In the genomic region with DNA sequence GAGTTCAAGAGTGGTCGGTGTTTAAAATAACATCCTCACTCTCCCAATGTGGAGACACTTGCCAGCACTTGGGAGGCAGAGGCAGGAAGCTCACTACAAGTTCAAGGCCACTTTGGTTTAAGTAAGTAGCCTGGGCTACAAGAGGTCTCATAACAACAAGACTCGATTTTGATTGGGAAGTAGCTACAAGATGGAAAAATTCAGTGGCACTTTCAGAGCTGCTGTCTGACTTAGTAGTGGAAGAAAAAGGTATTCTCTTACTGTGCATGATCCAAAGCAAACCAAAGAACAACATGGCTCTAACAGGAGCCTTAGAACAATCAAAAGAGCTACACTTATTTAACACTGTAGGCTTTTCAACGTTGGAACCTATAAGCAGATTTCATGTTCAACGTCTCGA, we compare ENCODE assay signal across 8 mouse cellular contexts. TPM values are rescaled to one million over a fixed set of nuclear protein-coding genes. Genes with fewer than 3 reads are reported as not detected.
DNase-seq lines count a peak whose midpoint lies in the region; ATAC-seq lines count a peak whose summit lies in the region.

No protein-coding gene starts in this region.

- H3K4me2 ChIP-seq in heart, embryonic 15.5 days: peak overlapping the region; percentile 86
- peak overlapping the region; percentile 75 for H3K4me2 ChIP-seq in heart, embryonic 16.5 days (ENCODE audit: low read depth, low read length)
- H3K4me2 ChIP-seq in midbrain, embryonic 11.5 days: peak overlapping the region; percentile 95

- intact Hi-C loops in heart, postnatal 10 days (cut with DNase I): loop anchor here (1.0 to 10.0 kb wide), 4 partner anchors 39 to 281 kb away; a partner anchor contains a TSS

- peak overlapping the region; percentile 98 for H3K27ac ChIP-seq in heart, embryonic 15.5 days
- peak overlapping the region; percentile 100 for H3K27ac ChIP-seq in heart, embryonic 16.5 days (ENCODE audit: low read length)
- H3K27ac ChIP-seq in midbrain, embryonic 11.5 days (ENCODE audit: low read depth, low read length): no peak overlapping the region

- peak overlapping the region; percentile 87 for H3K4me3 ChIP-seq in heart, embryonic 15.5 days
- H3K4me3 ChIP-seq in heart, embryonic 16.5 days (ENCODE audit: low read length): peak overlapping the region; percentile 77
- peak overlapping the region; percentile 96 for H3K4me3 ChIP-seq in midbrain, embryonic 11.5 days (ENCODE audit: low read depth, low read length)

- no peaks in the 10 kb centered on the region for H3K4me1 ChIP-seq in heart, embryonic 15.5 days (replicated peaks)
- peaks cover 5% of the 10 kb centered on the region; the same call in 1 of the 2 replicates for H3K4me1 ChIP-seq in heart, embryonic 16.5 days (ENCODE audit: control insufficient read depth, insufficient read depth, low read length)
- H3K4me1 ChIP-seq in midbrain, embryonic 11.5 days (ENCODE audit: control insufficient read depth, insufficient read depth, low read length): peaks cover 5% of the 10 kb centered on the region

- H3K9me3 ChIP-seq in heart, embryonic 15.5 days (replicated peaks): no peaks in the 10 kb centered on the region
- peaks cover 2% of the 10 kb centered on the region; the same call in 1 of the 2 replicates for H3K9me3 ChIP-seq in heart, embryonic 16.5 days (replicated peaks; ENCODE audit: control insufficient read depth, low read length)
- no peaks in the 10 kb centered on the region for H3K9me3 ChIP-seq in midbrain, embryonic 11.5 days (ENCODE audit: control insufficient read depth, low read length)

- no peaks in the 10 kb centered on the region for H3K27me3 ChIP-seq in heart, embryonic 15.5 days
- no peaks in the 10 kb centered on the region for H3K27me3 ChIP-seq in heart, embryonic 16.5 days (ENCODE audit: control insufficient read depth, insufficient read depth, low read length)
- H3K27me3 ChIP-seq in midbrain, embryonic 11.5 days (ENCODE audit: control insufficient read depth, insufficient read depth, low read length): no peaks in the 10 kb centered on the region

- DNase-seq in heart, postnatal 10 days: no peak
- DNase-seq in ES-CJ7 (ENCODE audit: low read depth, low spot score): peak; percentile 28
- no peak for DNase-seq in midbrain, embryonic 11.5 days (ENCODE audit: low spot score, missing footprints)
- no peak for DNase-seq in adrenal gland, adult 8-10 months
- no peak for DNase-seq in urinary bladder, postnatal 25 days (ENCODE audit: low spot score)

- 37% methylated on average over 5 of the region's 5 CpGs for WGBS in heart, embryonic 15.5 days
- 31% methylated on average over 5 of the region's 5 CpGs for WGBS in heart, embryonic 16.5 days
- 50% methylated on average over 5 of the region's 5 CpGs for WGBS in midbrain, embryonic 11.5 days

- 0 out of 2 replicates have a peak, but pooled peaks cover 3% of the 10 kb centered on the region for H3K36me3 ChIP-seq in heart, embryonic 15.5 days
- H3K36me3 ChIP-seq in heart, embryonic 16.5 days (ENCODE audit: control insufficient read depth, insufficient read depth): no peaks in the 10 kb centered on the region; the same call in 1 of the 2 replicates
- H3K36me3 ChIP-seq in midbrain, embryonic 11.5 days (ENCODE audit: control insufficient read depth, insufficient read depth, low read length): no peaks in the 10 kb centered on the region

- H3K9ac ChIP-seq in heart, embryonic 15.5 days: peak overlapping the region; percentile 48
- peak overlapping the region; percentile 99 for H3K9ac ChIP-seq in heart, embryonic 16.5 days (ENCODE audit: low read length)
- H3K9ac ChIP-seq in midbrain, embryonic 11.5 days (ENCODE audit: low read length): peak overlapping the region; percentile 70

- ATAC-seq in heart, embryonic 15.5 days (replicated peaks; ENCODE audit: insufficient number of reproducible peaks, insufficient read depth, low FRiP score, low read depth): no peak
- ATAC-seq in heart, embryonic 16.5 days (replicated peaks; ENCODE audit: extremely low read depth, insufficient read depth, low FRiP score): no peak
- ATAC-seq in midbrain, embryonic 11.5 days (ENCODE audit: low FRiP score): no peak
- ATAC-seq in megakaryocyte progenitor cell, adult 5-6 weeks (replicated peaks; ENCODE audit: poor library complexity): no peak

RNA-seq across cellular contexts. Expression of a gene that starts 0.8 kb away (rescaled TPM):
- 12.9 and 13.2 TPM in 2 replicates for polyA plus RNA-seq in heart, embryonic 15.5 days (2015; fragmentation: Nextera tagmentation; extraction: Ambion mirVana)
- total RNA-seq in heart, postnatal 10 days (2021): 10 to 100 TPM; 28.7 to 33.1 TPM
- 8.7 and 9.8 TPM in 2 replicates for polyA plus RNA-seq in heart, embryonic 16.5 days (2015; fragmentation: Nextera tagmentation; extraction: Ambion mirVana)
- polyA plus RNA-seq in midbrain, embryonic 11.5 days (2014; fragmentation: Nextera tagmentation; extraction: Ambion mirVana): 11.6 and 12.7 TPM in 2 replicates
- 15.8 and 17.3 TPM in 2 replicates for total RNA-seq in megakaryocyte progenitor cell, adult 5-6 weeks (2015)
- 8.5 and 11.4 TPM in 2 replicates for total RNA-seq in megakaryocyte progenitor cell, adult 5-6 weeks (2017)
- total RNA-seq in adrenal gland, adult 8-10 months (2022): 10 to 100 TPM; 33.4 to 46.7 (median 39.3) TPM

Comparison
In these comparisons a context has a peak if more than half of its experiments do, and no peak if none do; other contexts are left out.
1. H3K9ac ChIP-seq: peak in every context shown above with its lines; median percentile 99 in heart, embryonic 16.5 days; 70 in midbrain, embryonic 11.5 days; 48 in heart, embryonic 15.5 days.